8 mouse cellular contexts compared by ENCODE assay signal in the genomic region with DNA sequence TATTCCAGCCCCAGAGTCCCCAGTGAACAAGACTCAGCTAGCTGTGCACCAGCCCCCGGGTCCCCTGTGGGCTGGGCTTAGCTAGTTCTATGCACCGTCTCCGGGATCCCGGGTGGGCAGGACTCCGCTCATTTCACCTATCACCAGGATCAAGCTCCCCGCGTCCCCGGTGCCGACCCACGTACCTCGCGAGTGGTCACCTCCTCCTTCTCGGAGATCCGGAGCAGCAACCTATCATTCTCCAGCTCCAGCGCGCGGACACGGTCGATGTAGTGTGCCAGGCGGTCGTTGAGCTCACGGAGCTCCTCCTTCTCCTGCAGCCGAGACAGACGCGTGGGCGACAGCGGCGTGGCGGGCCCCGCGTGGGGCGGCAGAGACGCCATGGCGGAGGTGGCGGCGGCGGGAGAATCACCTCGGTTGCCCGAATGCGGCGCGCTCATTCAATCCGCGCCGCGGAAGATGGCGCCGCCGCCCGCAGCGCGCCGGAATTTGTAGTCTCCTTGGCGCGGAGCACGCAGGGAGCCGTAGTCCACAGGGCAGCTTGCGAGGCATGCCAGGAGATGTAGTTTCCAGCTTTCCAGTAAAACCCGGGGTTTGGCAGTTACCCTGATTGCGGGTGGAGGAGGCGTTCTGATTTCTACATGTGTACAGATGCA. TPM values are rescaled to one million over a fixed set of nuclear protein-coding genes. Genes with fewer than 3 reads are reported as not detected.
DNase-seq lines count a peak whose midpoint lies in the region; ATAC-seq and TF ChIP-seq lines count a peak whose summit lies in the region.

Gene Lmnb2, minus strand, starts transcription at position 467 of the 656 bp plus-strand sequence.

- H3K79me3 ChIP-seq in C2C12 (ENCODE audit: low read depth) = peaks cover 18% of the 10 kb centered on the region

- H3K4me3 ChIP-seq in C2C12 (ENCODE audit: insufficient read depth, poor library complexity, severe bottlenecking) (peak within 1 kb of the TSS; percentile 91), myocyte (peak within 1 kb of the TSS; percentile 92)
- peak within 1 kb of the TSS; percentile 88 for H3K4me3 ChIP-seq in embryonic facial prominence, embryonic 13.5 days
- H3K4me3 ChIP-seq in heart, embryonic 12.5 days = peak within 1 kb of the TSS; percentile 96
- H3K4me3 ChIP-seq in kidney, postnatal 0 days (replicated peaks; ENCODE audit: low read depth, low read length) = peak within 1 kb of the TSS; percentile 87
- H3K4me3 ChIP-seq in liver, embryonic 11.5 days (ENCODE audit: low read depth, low read length) = peak within 1 kb of the TSS; percentile 76
- peak within 1 kb of the TSS; percentile 84 for H3K4me3 ChIP-seq in stomach, embryonic 15.5 days (replicated peaks)

- under 1% methylated on average over 61 of the region's 61 CpGs for WGBS in embryonic facial prominence, embryonic 13.5 days
- WGBS in heart, embryonic 12.5 days = under 1% methylated on average over 61 of the region's 61 CpGs
- under 1% methylated on average over 61 of the region's 61 CpGs for WGBS in kidney, postnatal 0 days
- WGBS in liver, embryonic 11.5 days = under 1% methylated on average over 61 of the region's 61 CpGs
- WGBS in stomach, embryonic 15.5 days = under 1% methylated on average over 60 of the region's 61 CpGs

- H3K27me3 ChIP-seq in C2C12 (ENCODE audit: control insufficient read depth, insufficient read depth, insufficient read length) = no peaks in the 10 kb centered on the region
- H3K27me3 ChIP-seq in embryonic facial prominence, embryonic 13.5 days = no peaks in the 10 kb centered on the region
- H3K27me3 ChIP-seq in heart, embryonic 12.5 days (replicated peaks) = no peaks in the 10 kb centered on the region
- no peaks in the 10 kb centered on the region for H3K27me3 ChIP-seq in kidney, postnatal 0 days (ENCODE audit: insufficient read depth, low read length)
- no peaks in the 10 kb centered on the region for H3K27me3 ChIP-seq in liver, embryonic 11.5 days (replicated peaks; ENCODE audit: control insufficient read depth, insufficient read depth, low read length)
- no peaks in the 10 kb centered on the region for H3K27me3 ChIP-seq in myocyte (ENCODE audit: control insufficient read depth, insufficient read depth, insufficient read length)
- no peaks in the 10 kb centered on the region for H3K27me3 ChIP-seq in stomach, embryonic 15.5 days (replicated peaks)

- H3K79me2 ChIP-seq in C2C12 (ENCODE audit: control insufficient read depth, insufficient read depth) (peaks cover 53% of the 10 kb centered on the region), myocyte (ENCODE audit: control insufficient read depth, insufficient read depth) (peaks cover 23% of the 10 kb centered on the region)

- ATAC-seq in embryonic facial prominence, embryonic 13.5 days (ENCODE audit: insufficient number of reproducible peaks, insufficient read depth, low FRiP score, low TSS enrichment, low read depth) = peak; percentile 54; the same call in 1 of the 2 replicates
- 0 out of 2 replicates have a peak, but pooled peaks have one; percentile 20 for ATAC-seq in heart, embryonic 12.5 days (ENCODE audit: insufficient number of reproducible peaks, low FRiP score)
- no peak for ATAC-seq in kidney, postnatal 0 days (replicated peaks; ENCODE audit: low FRiP score, low read depth)
- peak; percentile 51 for ATAC-seq in liver, embryonic 11.5 days (replicated peaks; ENCODE audit: low FRiP score)
- peak; percentile 23 for ATAC-seq in stomach, embryonic 15.5 days (ENCODE audit: insufficient read depth, low FRiP score, low read depth)

- peak within 1 kb of the TSS; percentile 90 for H3K9ac ChIP-seq in embryonic facial prominence, embryonic 13.5 days
- H3K9ac ChIP-seq in heart, embryonic 12.5 days = peak within 1 kb of the TSS; percentile 92
- peak within 1 kb of the TSS; percentile 72 for H3K9ac ChIP-seq in kidney, postnatal 0 days (ENCODE audit: low read depth, low read length)
- peak within 1 kb of the TSS; percentile 81 for H3K9ac ChIP-seq in liver, embryonic 11.5 days (ENCODE audit: low read depth, low read length)
- H3K9ac ChIP-seq in stomach, embryonic 15.5 days = peak within 1 kb of the TSS; percentile 76

- TF ChIP-seq POLR2A in myocyte (IDR thresholded peaks at IDR 0.05; ENCODE audit: insufficient read length, low read depth) = peak; percentile 72

- no peaks in the 10 kb centered on the region for H3K9me3 ChIP-seq in embryonic facial prominence, embryonic 13.5 days
- no peaks in the 10 kb centered on the region for H3K9me3 ChIP-seq in heart, embryonic 12.5 days (replicated peaks)
- H3K9me3 ChIP-seq in kidney, postnatal 0 days (replicated peaks; ENCODE audit: low read length) = no peaks in the 10 kb centered on the region
- no peaks in the 10 kb centered on the region for H3K9me3 ChIP-seq in liver, embryonic 11.5 days (ENCODE audit: control insufficient read depth, low read length)
- H3K9me3 ChIP-seq in stomach, embryonic 15.5 days = no peaks in the 10 kb centered on the region

- H3K4me2 ChIP-seq in embryonic facial prominence, embryonic 13.5 days = peak within 1 kb of the TSS; percentile 98
- peak within 1 kb of the TSS; percentile 98 for H3K4me2 ChIP-seq in heart, embryonic 12.5 days
- peak within 1 kb of the TSS; percentile 93 for H3K4me2 ChIP-seq in kidney, postnatal 0 days (ENCODE audit: low read length)
- peak within 1 kb of the TSS; percentile 90 for H3K4me2 ChIP-seq in liver, embryonic 11.5 days
- H3K4me2 ChIP-seq in myocyte (ENCODE audit: low read depth) = peak within 1 kb of the TSS; percentile 94
- H3K4me2 ChIP-seq in stomach, embryonic 15.5 days = peak within 1 kb of the TSS; percentile 91

- H3K36me3 ChIP-seq in C2C12 (ENCODE audit: control insufficient read depth, insufficient read depth) (peaks cover 7% of the 10 kb centered on the region), myocyte (ENCODE audit: control insufficient read depth, insufficient read depth) (no peaks in the 10 kb centered on the region)
- peaks cover 24% of the 10 kb centered on the region for H3K36me3 ChIP-seq in embryonic facial prominence, embryonic 13.5 days
- peaks cover 24% of the 10 kb centered on the region for H3K36me3 ChIP-seq in heart, embryonic 12.5 days
- 0 out of 2 replicates have a peak, but pooled peaks cover 5% of the 10 kb centered on the region for H3K36me3 ChIP-seq in kidney, postnatal 0 days (ENCODE audit: insufficient read depth, low read length)
- H3K36me3 ChIP-seq in liver, embryonic 11.5 days (ENCODE audit: control insufficient read depth, insufficient read depth, low read length) = no peaks in the 10 kb centered on the region
- no peaks in the 10 kb centered on the region for H3K36me3 ChIP-seq in stomach, embryonic 15.5 days

- H3K4me1 ChIP-seq in embryonic facial prominence, embryonic 13.5 days = peaks cover 32% of the 10 kb centered on the region
- H3K4me1 ChIP-seq in heart, embryonic 12.5 days (replicated peaks) = peaks cover 44% of the 10 kb centered on the region
- 0 out of 2 replicates have a peak, but pooled peaks cover 11% of the 10 kb centered on the region for H3K4me1 ChIP-seq in kidney, postnatal 0 days (replicated peaks; ENCODE audit: insufficient read depth, low read length)
- peaks cover 31% of the 10 kb centered on the region for H3K4me1 ChIP-seq in liver, embryonic 11.5 days (replicated peaks; ENCODE audit: control insufficient read depth, insufficient read depth, low read length)
- H3K4me1 ChIP-seq in stomach, embryonic 15.5 days = peaks cover 25% of the 10 kb centered on the region

- H3ac ChIP-seq in C2C12 (ENCODE audit: control insufficient read depth, insufficient read length, low read depth) = peak within 1 kb of the TSS; percentile 75
- peak within 1 kb of the TSS; percentile 66 for H3ac ChIP-seq in myocyte (ENCODE audit: control insufficient read depth, insufficient read length)

- peak within 1 kb of the TSS; percentile 69 for H3K27ac ChIP-seq in embryonic facial prominence, embryonic 13.5 days
- peak within 1 kb of the TSS; percentile 50; the same call in 1 of the 2 replicates for H3K27ac ChIP-seq in heart, embryonic 12.5 days (ENCODE audit: poor library complexity, severe bottlenecking)
- peak within 1 kb of the TSS; percentile 80 for H3K27ac ChIP-seq in kidney, postnatal 0 days
- peak within 1 kb of the TSS; percentile 22; the same call in 1 of the 2 replicates for H3K27ac ChIP-seq in liver, embryonic 11.5 days (ENCODE audit: low read depth, low read length)
- H3K27ac ChIP-seq in stomach, embryonic 15.5 days = peak within 1 kb of the TSS; percentile 74

- DNase-seq in adrenal gland, postnatal 25 days = peak; percentile 77
- peak; percentile 83 for DNase-seq in kidney, postnatal 0 days (ENCODE audit: low spot score)
- no peak for DNase-seq in liver, embryonic 11.5 days (ENCODE audit: low spot score)

- TF ChIP-seq CTCF in C2C12 (IDR thresholded peaks at IDR 0.05; ENCODE audit: control insufficient read depth, insufficient read depth, insufficient read length) = no peak
- no peak for TF ChIP-seq CTCF in kidney, postnatal 0 days (IDR thresholded peaks at IDR 0.05; ENCODE audit: low read depth)

TF ChIP-seq in C2C12, 6 proteins besides CTCF, POLR2A, EP300 and RAD21 (continues in another document):
- TF ChIP-seq MYOG (IDR thresholded peaks at IDR 0.05; ENCODE audit: control insufficient read depth, extremely low read depth, insufficient read length) = no peak
- TF ChIP-seq MYOD1 (IDR thresholded peaks at IDR 0.05; ENCODE audit: control insufficient read depth, insufficient read length, low read depth) = no peak
- no peak for TF ChIP-seq CEBPB (IDR thresholded peaks at IDR 0.05; ENCODE audit: low read depth)
- no peak for TF ChIP-seq USF1 (IDR thresholded peaks at IDR 0.05; ENCODE audit: low read depth)
- TF ChIP-seq MAX (IDR thresholded peaks at IDR 0.05) = no peak

TF ChIP-seq in myocyte, 11 proteins besides CTCF, POLR2A, EP300 and RAD21 (continues in another document):
- TF ChIP-seq MYOG (IDR thresholded peaks at IDR 0.05; ENCODE audit: control insufficient read depth in 1 of 3, insufficient read depth in 1 of 3, insufficient read length in 2 of 3, low read depth in 2 of 3) (peak in 1 of 3 experiments; percentile 3), TCF12 (IDR thresholded peaks at IDR 0.05; ENCODE audit: insufficient read depth, poor library complexity, severe bottlenecking) (no peak), E2F4 (IDR thresholded peaks at IDR 0.05; ENCODE audit: insufficient read depth) (peak; percentile 85), TCF3 (IDR thresholded peaks at IDR 0.05; ENCODE audit: insufficient read length, low read depth) (no peak), POLR2AphosphoS2 (IDR thresholded peaks at IDR 0.05; ENCODE audit: insufficient read length, low read depth) (peak; percentile 47), REST (IDR thresholded peaks at IDR 0.05; ENCODE audit: insufficient read depth, insufficient read length) (no peak)

RNA-seq across cellular contexts. Expression of gene Lmnb2, which starts in this region (rescaled TPM):
- polyA plus RNA-seq in C2C12 (2012; fragmentation: generic; extraction: Trizol) (66.4 TPM), myocyte (2012; fragmentation: generic; extraction: Trizol) (65.2 TPM)
- 14.4 and 15.2 TPM in 2 replicates for total RNA-seq in adrenal gland, postnatal 25 days (2021)
- polyA plus RNA-seq in embryonic facial prominence, embryonic 13.5 days (2015; fragmentation: Nextera tagmentation; extraction: Ambion mirVana) = 51.5 and 63.4 TPM in 2 replicates
- polyA plus RNA-seq in heart, embryonic 12.5 days (2016; fragmentation: Nextera tagmentation; extraction: Ambion mirVana) = 34.3 and 35.3 TPM in 2 replicates
- 21.9 and 26.0 TPM in 2 replicates for polyA plus RNA-seq in kidney, postnatal 0 days (2015; fragmentation: Nextera tagmentation; extraction: Ambion mirVana)
- 16.2 and 18.2 TPM in 2 replicates for polyA plus RNA-seq in liver, embryonic 11.5 days (2014; fragmentation: Nextera tagmentation; extraction: Ambion mirVana)
- 38.1 and 46.1 TPM in 2 replicates for polyA plus RNA-seq in stomach, embryonic 15.5 days (2015; fragmentation: Nextera tagmentation; extraction: Ambion mirVana)

Comparison
In these comparisons a context has a peak if more than half of its experiments do, and no peak if none do; other contexts are left out.
1. H3K27ac ChIP-seq: peak in every context shown above with its lines; median percentile 80 in kidney, postnatal 0 days; 74 in stomach, embryonic 15.5 days; 69 in embryonic facial prominence, embryonic 13.5 days; 50 in heart, embryonic 12.5 days; 22 in liver, embryonic 11.5 days.